In the genomic region with DNA sequence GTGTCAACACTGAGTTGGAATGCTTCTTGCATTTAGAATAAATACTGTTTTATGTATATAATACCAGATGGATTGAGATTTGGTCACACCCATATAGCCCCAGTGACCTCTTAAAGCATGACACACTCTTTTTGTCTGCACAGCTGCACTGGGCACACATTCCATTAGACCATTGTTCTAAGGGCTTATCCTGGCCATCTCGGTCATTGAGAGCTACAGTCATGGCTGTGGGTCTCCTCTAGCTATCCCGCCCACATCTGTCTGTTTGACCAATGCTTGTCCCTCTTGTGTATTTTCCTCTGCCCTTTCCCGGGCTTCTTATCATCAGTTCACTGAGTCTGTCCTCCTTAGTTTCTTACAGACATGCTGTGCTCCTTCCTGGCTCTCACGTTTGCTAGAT, we compare ENCODE assay signal across 17 mouse cellular contexts.
"Had no signal": no experiment of that assay in that cellular context is flagged by ENCODE, and none has a peak within 500 bp of the region (broad histone marks: within the 10 kb centered on the region; RNA-seq: fewer than 3 reads in every experiment).

No protein-coding gene starts in this region.

- H3K4me2 ChIP-seq: limb, embryonic 12.5 days; liver, embryonic 13.5 days; neural tube, embryonic 12.5 days had no signal

- DNase-seq: kidney, adult 8-10 months; kidney, postnatal 36 days; liver; liver, embryonic 13.5 days; liver, postnatal 0 days; lung, postnatal 36 days; midbrain, embryonic 14.5 days; right cerebral cortex, postnatal 4 days; spleen, adult 18-20 months; thymus, adult 18-20 months; thymus, postnatal 25 days had no signal

- H3K4me1 ChIP-seq: neural tube, embryonic 12.5 days had no signal

- H3K9me3 ChIP-seq: limb, embryonic 12.5 days; liver, embryonic 13.5 days; midbrain, embryonic 10.5 days; neural tube, embryonic 12.5 days had no signal

- H3K4me3 ChIP-seq: left cerebral cortex, adult 2 months; limb, embryonic 12.5 days; liver, embryonic 13.5 days; midbrain, embryonic 10.5 days; neural tube, embryonic 12.5 days had no signal

- H3K36me3 ChIP-seq: limb, embryonic 12.5 days; liver, embryonic 13.5 days; midbrain, embryonic 10.5 days; neural tube, embryonic 12.5 days had no signal

- H3K27ac ChIP-seq: limb, embryonic 12.5 days; liver, embryonic 13.5 days; midbrain, embryonic 10.5 days; neural tube, embryonic 12.5 days had no signal

- ATAC-seq: inflammation-experienced regulatory T-cells, adult 6 months; intestine, postnatal 0 days; liver, postnatal 0 days had no signal

- H3K27me3 ChIP-seq: limb, embryonic 12.5 days; liver, embryonic 13.5 days; neural tube, embryonic 12.5 days had no signal

- H3K9ac ChIP-seq: limb, embryonic 12.5 days; liver, embryonic 13.5 days; liver, postnatal 0 days; neural tube, embryonic 12.5 days had no signal
